Mouse (Mus musculus): ENCODE results near the gene Tas2r126.
"Not testable (repeated sequence)": the region's sequence is repeated elsewhere in the genome, so short reads cannot be mapped to it uniquely, and the experiment has no call there.

Tas2r126 gene

DNA sequence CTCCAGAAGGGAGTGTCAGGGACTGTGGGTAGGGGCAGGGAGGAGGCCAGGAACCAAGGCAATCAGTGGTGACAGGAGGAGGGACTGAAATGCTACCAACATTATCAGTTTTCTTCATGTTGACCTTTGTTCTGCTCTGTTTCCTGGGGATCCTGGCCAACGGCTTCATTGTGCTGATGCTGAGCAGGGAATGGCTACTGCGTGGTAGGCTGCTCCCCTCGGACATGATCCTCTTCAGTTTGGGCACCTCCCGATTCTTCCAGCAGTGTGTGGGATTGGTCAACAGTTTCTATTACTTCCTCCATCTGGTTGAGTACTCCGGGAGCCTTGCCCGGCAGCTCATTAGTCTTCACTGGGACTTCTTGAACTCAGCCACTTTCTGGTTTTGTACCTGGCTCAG lies at the start of gene Tas2r126:
Gene Tas2r126, plus strand, starts transcription at position 90 of the 400 bp plus-strand sequence.
- no peak for DNase-seq

DNA sequence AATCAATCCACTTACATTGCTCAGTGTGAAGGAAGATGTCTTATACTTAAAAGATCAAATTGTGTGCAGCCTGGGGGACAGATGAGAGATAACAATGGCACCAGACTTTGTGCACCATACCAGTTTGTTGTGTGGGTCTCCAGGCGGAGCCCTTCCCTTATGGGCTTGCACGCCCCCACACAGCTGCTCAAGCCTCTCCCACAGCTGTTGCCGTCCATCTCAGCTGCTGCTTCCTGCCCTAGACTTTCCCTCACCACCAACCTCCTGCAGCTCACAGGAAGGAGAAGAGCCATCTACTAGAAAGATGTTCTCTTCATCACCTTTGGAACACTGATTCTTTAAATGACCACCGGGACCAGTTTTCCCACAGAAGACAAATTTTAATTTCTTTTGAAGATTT lies 48.7 kb upstream of the Tas2r126 start:
- DNase-seq, result no peak

DNA sequence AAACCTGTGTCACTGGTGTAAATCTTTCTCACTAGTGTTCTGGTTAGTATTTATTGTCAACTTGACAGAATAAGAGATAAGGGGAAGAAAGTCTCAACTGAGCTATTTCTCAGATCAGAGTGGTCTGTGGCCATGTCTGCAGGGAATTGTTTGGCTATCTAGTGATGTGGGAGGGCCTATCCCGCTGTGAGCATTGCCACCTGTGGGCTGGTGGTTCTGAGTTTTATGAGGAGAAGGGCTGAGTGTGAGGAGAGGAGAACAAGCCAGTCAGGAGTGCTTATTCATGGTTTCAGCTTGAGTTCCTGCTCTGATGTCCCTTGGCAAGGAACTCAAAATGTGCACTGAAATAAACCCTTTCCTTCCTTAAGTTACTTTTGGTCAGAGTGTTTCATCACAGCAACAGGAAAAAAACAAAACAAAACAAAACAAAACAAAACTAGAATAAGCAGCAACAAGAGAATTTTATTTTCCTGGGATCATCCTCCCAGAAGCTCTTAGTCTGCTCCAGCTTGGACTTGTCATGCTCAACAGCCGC lies 42.5 kb upstream of the Tas2r126 start:
- DNase-seq, result no peak

DNA sequence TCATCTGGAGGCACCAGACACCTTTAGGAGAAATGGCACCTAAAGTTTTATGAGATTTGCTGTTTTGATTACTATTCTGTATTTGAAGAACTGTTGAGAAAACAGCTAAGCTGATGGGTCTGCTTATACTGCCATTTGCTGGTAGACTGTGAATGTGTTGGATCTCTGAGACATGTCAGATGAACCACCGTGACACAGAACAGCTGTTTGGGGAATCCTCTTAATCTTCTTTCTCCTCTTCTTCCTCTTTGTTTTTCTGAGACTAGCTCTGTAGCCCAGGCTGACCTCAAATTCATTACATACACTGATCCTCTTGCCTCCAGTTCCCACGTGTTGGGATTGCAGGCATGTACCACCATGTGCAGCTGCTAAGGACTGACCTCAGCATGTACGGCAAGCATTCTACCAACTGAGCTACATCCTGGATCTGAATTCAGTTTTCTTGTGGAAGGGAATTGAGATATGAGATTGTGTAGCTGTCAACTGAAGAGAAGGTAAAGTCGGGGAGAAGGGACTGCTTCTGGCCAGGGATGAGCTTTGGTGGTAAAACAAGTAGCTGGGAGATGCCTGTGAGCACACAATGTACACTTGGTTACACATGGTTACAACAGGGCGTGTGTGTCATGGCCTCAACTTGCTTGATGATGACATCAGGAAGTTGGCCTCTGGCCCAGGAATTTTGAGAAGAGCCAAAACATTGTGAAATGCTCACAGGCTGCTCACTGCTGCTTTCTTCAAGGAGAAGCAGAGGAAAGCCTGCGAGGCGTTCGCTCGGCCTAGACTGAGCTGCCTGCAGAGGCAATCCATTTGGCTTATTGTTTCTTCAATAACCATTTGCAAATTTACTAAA lies 38.1 kb upstream of the Tas2r126 start:
- peak; percentile 37 to 61 for DNase-seq

GRCm38 (mm10) chr6:42397041-42397657 lies 37.2 kb upstream of the Tas2r126 start:
- DNase-seq, result no peak

GRCm38 (mm10) chr6:42398285-42398684 lies 36.0 kb upstream of the Tas2r126 start:
- DNase-seq, result no peak

DNA sequence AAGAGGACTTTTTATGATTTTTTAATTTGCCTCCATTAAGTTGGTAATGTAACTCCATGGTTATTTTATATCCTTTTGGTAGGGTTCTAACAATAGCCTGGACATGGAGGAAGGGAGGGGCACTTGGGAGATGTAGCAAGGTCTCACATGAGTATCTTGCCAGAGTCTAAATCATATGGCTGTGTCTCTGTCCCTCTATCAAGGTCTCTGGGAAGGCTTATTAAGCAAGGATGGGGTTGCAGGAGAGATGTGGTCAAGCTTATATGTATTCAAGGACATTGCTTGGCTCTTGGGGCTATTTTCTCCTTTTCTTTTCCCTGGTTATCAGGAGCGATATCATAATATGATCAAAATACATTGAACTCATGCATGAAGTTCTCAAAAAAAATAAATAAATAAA lies 35.3 kb upstream of the Tas2r126 start:
- DNase-seq, result no peak

DNA sequence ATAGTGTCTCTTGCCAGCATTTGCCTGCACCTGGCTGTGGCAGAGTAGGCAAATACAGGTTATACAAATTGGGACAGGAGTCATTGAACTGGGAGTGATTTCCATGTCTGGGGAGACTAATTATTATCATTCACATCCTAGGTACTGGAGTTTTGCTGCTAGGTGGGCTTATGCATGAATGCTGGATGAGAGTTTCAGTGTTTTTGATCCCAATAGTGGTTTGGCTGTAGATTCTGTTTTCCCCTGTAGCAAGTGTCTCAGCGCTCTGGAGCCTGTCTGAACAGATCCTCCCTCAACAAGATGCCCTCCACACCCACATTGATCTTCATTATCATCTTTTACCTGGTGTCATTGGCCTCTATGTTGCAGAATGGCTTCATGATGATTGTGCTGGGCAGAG lies 34.4 kb upstream of the Tas2r126 start, which contains the start of gene Tas2r143:
Gene Tas2r143, plus strand, starts transcription at position 301 of the 400 bp plus-strand sequence.
- DNase-seq, result no peak

DNA sequence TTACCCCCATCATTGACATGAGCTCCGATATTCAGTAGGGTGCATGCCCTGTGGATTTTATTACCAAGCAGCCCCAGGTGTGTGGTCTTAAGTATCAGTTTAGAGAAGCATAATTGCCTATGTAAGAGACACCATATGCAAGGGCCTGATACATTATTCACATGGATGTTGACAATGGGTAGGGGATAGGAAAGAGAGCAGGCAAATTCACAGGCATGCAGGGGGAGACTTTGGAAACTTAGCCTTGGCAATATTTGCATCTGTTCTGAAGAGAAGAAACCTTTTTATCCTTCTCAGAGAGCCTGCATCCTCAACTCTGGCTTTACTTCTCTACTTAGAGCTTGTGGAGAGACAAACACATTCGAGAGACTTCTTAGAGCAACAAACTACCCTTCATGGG lies 29.2 kb upstream of the Tas2r126 start, which contains the start of gene Tas2r135:
Gene Tas2r135, plus strand, starts transcription at position 301 of the 400 bp plus-strand sequence.
- DNase-seq, result no peak

DNA sequence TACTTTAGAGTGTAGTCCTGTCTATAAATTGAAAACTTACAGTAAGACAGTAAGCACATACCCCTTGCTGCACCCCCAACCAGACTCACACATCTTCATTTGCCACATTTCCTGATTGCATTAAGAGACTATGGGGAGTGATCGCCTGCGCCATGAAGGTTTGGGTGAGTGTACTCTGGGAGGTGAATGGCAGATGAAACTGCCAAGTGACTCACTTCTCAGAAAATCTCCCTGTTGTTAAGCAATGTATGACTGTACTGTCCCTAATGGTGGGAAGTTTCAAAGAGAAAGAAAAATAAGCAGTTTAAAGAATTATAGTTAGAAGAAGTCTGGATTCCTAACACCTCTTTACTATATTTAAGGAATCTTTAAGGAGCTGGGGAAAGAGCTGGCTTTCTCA lies 14.9 kb upstream of the Tas2r126 start:
- no peak for DNase-seq

DNA sequence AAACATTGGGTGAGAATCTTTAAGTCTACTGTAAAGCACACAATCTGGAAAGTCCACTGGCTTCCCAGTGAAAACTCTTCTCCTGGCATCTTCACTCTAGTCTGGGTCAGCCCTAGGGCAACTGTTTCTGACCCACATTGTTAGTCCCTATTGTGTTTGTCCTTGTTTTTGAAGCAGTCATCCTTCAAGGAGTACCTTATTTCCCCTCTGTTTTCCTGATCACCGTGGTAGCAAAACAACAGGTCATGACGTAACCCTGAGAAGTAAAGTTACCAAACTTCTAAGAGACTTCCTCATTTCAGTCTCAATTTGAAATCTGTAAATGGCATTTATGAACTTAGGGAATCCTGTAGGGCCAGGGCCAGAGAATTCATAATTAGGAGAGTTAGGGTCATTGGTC lies 12.9 kb upstream of the Tas2r126 start:
- DNase-seq, result no peak

- DNase-seq, result no peak
Measured at GRCm38 (mm10) chr6:42424472-42424871, 9.9 kb upstream of the Tas2r126 start.

DNA sequence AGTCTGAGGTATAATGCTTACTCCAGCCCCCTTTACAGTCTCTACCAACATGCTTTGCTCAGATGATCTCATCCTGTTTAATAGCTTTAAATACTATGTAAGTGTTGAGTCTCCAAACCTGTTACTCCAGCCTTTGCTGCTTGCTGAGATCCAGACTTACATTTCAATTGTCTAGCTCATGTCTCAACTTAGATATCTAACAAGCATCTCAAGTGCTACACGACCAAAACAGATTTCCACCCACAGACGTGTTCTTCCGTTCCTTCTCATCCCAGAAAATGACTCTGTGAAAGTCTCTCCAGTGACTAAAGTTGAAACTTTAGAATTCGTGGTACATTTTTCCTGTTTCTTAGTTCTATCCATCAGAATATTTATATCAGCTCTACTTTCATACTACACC lies 8.0 kb upstream of the Tas2r126 start:
- no peak for DNase-seq

GRCm38 (mm10) chr6:42433554-42433953 lies 781 bp upstream of the Tas2r126 start:
- no peak for DNase-seq

- no peak for DNase-seq
Measured at GRCm38 (mm10) chr6:42435490-42435889, 1.2 kb downstream of the Tas2r126 start.

DNA sequence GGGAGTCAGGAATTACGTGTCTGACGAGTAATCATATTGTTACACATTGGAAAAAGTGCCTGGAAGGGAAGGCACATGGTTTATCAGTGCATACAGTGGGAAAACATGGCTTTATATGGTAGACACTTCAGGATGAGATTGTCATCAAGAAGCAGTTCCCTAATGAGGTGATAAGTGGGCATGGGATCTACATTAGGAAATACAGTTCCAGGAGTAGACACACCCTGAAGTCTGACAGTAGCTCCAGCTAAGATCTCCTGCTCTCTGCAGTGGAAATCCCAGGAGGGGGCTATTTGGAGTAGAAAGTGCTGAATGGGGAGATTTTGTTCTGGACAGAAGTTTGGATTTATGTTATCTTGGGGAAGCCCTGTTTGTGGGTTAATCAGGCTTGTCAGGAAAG lies 7.1 kb downstream of the Tas2r126 start:
- DNase-seq, result no peak

DNA sequence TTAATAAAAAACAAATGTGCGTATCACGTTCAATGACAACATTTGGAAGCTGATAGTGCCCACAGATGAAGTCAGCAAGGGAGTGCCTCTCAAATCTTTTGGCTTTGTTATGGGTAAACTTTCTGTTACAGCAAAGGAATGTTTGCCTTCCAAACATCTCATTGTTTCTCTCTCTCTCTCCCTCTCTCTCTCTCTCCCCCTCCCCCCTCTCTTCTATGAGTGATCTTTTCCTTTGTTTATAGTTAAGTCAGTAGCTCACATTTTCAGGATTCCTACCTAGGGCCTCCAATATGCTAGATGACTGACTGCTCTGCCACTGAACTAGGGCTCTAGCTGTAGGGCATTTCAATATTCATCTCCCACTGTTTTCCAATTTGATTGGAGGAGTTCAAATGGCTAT lies 10.2 kb downstream of the Tas2r126 start:
- no peak for DNase-seq

GRCm38 (mm10) chr6:42447381-42447780 lies 13.0 kb downstream of the Tas2r126 start:
- DNase-seq, result no peak

- DNase-seq, result no peak
Measured at GRCm38 (mm10) chr6:42465096-42465495, 30.8 kb downstream of the Tas2r126 start, which contains the start of gene Olfr458. Gene Olfr458 (minus strand): TSS chr6:42465196.

DNA sequence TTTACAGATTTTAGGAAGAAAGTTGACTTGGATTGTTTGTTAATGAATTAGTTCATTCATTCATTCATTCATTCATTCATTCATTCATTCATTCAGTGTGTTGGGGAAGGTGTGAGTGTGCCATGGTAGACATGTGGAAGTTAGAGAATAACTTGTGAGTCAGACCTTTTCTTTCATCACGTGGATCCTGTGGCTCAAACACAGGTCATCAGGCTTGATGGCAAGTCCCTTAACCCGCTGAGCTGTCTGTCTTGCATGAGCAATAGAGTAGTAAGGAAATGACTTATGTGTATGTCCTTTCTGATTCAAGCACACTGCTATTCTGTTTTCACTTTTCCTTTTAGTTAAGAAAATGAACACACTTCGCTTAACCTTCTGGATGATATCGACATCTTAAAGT lies 36.2 kb downstream of the Tas2r126 start:
- DNase-seq, result no peak

GRCm38 (mm10) chr6:42471298-42471697 lies 37.0 kb downstream of the Tas2r126 start:
- not testable (repeated sequence) for DNase-seq

DNA sequence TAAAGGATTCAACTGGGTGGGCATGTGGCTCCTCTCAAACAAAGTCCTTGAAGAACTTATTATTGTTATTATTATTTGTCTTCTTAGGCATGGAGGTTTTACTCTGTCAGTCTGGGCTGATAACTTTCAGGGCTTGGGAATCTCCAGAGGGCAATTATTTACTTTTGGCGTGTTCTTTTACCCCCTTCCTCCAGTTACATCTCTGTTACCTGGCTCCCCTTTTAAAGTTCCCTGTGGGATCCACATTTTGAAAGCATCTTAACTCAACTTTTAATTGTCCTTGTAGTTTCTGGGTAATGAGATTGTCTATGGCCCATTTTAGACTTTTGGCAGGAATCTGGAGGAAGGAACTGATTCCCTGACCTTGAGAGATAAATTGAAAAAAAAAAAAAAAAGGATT lies 41.9 kb downstream of the Tas2r126 start, which contains the start of gene Olfr457:
Gene Olfr457, minus strand, starts transcription at position 101 of the 400 bp plus-strand sequence.
- DNase-seq, result no peak

DNA sequence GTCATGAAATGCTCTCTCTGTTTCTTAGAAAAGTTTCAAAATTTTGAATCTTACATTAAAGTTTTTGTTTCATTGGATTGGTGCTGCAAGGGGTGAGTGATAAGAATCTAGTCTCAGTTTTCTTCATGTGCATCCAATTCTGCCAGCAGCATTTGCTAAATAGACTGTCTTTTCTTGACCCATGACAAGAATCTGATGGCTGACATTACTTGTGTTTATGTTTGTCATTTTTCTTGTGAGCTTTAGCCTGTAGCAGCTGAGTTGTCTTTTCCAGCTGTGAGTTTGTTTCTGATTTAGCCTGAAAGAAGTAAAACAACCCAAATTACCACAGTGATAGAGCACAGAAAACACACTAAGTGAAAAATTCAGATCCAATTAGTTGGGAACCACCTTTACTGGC lies 50.3 kb downstream of the Tas2r126 start:
- no peak for DNase-seq
